9 mouse cellular contexts compared by ENCODE assay signal in the genomic region with DNA sequence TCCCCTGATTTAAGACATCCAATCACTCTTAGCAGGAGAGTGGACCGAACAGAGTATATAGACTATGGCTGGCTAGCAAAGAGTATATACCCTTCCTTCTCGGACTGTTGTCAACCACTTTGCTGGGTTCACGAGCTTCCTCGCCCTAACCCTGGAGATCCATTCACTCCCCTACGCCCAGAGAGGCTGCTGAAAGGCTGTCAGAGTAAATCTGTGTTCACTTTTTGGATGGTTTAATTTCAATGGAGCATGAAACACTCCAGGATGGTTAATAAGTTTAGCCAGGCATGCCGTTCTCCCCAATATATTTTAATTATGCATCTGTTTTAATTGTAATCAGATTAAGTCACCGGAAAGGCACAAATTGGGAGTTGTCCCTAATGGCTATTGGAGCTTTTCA. TPM values are rescaled to one million over a fixed set of nuclear protein-coding genes. Genes with fewer than 3 reads are reported as not detected.
A peak's percentile ranks its signal among the peaks of the same experiment; 100 is the strongest.
DNase-seq lines count a peak whose midpoint lies in the region; ATAC-seq and TF ChIP-seq lines count a peak whose summit lies in the region.
"Had no signal": no experiment of that assay in that cellular context is flagged by ENCODE, and none has a peak within 500 bp of the region (broad histone marks: within the 10 kb centered on the region; RNA-seq: fewer than 3 reads in every experiment).

No protein-coding gene starts in this region.

- H3K36me3 ChIP-seq in kidney, postnatal 0 days (ENCODE audit: insufficient read depth, low read length) = no peaks in the 10 kb centered on the region
- H3K36me3 ChIP-seq in forebrain, embryonic 13.5 days (ENCODE audit: poor library complexity, severe bottlenecking) = no peaks in the 10 kb centered on the region
- no peaks in the 10 kb centered on the region for H3K36me3 ChIP-seq in limb, embryonic 11.5 days (ENCODE audit: control insufficient read depth, insufficient read depth, low read length)
- no peaks in the 10 kb centered on the region for H3K36me3 ChIP-seq in neural tube, embryonic 15.5 days
- H3K36me3 ChIP-seq in thymus, adult 2 months (ENCODE audit: control insufficient read depth, insufficient read depth, low read length) = no peaks in the 10 kb centered on the region

- TF ChIP-seq CTCF in kidney, postnatal 0 days (IDR thresholded peaks at IDR 0.05; ENCODE audit: low read depth) = no peak
- no peak for TF ChIP-seq CTCF in thymus, adult 2 months (IDR thresholded peaks at IDR 0.05; ENCODE audit: borderline replicate concordance, control insufficient read depth, extremely low read depth, insufficient read depth, low read length, poor library complexity)

- H3K4me2 ChIP-seq in kidney, postnatal 0 days (ENCODE audit: low read length) = peak overlapping the region; percentile 81
- H3K4me2 ChIP-seq in forebrain, embryonic 13.5 days = peak overlapping the region; percentile 89
- peak overlapping the region; percentile 78 for H3K4me2 ChIP-seq in limb, embryonic 11.5 days (ENCODE audit: low read depth, severe bottlenecking)
- peak overlapping the region; percentile 84 for H3K4me2 ChIP-seq in neural tube, embryonic 15.5 days

- H3K9me3 ChIP-seq in kidney, postnatal 0 days (replicated peaks; ENCODE audit: low read length) = no peaks in the 10 kb centered on the region
- no peaks in the 10 kb centered on the region for H3K9me3 ChIP-seq in forebrain, embryonic 13.5 days (replicated peaks)
- H3K9me3 ChIP-seq in limb, embryonic 11.5 days (ENCODE audit: control insufficient read depth, low read length) = no peaks in the 10 kb centered on the region
- no peaks in the 10 kb centered on the region for H3K9me3 ChIP-seq in neural tube, embryonic 15.5 days (replicated peaks)

- H3K27ac ChIP-seq in kidney, postnatal 0 days = no peak overlapping the region
- no peak overlapping the region for H3K27ac ChIP-seq in forebrain, embryonic 13.5 days
- no peak overlapping the region for H3K27ac ChIP-seq in limb, embryonic 11.5 days (replicated peaks; ENCODE audit: low read depth, low read length)
- no peak overlapping the region for H3K27ac ChIP-seq in neural tube, embryonic 15.5 days (replicated peaks)
- H3K27ac ChIP-seq in thymus, adult 2 months (ENCODE audit: control insufficient read depth, insufficient read depth, low read length) = no peak overlapping the region

- 24% methylated on average over 7 of the region's 7 CpGs for WGBS in kidney, postnatal 0 days
- 13% methylated on average over 7 of the region's 7 CpGs for WGBS in forebrain, embryonic 13.5 days
- WGBS in limb, embryonic 11.5 days = 59% methylated on average over 7 of the region's 7 CpGs
- WGBS in neural tube, embryonic 15.5 days = 24% methylated on average over 7 of the region's 7 CpGs
- 92% methylated on average over 7 of the region's 7 CpGs for WGBS in thymus, adult 2 months

- no peak for ATAC-seq in kidney, postnatal 0 days (replicated peaks; ENCODE audit: low FRiP score, low read depth)
- no peak for ATAC-seq in forebrain, embryonic 13.5 days
- ATAC-seq in limb, embryonic 11.5 days (ENCODE audit: insufficient number of reproducible peaks, low FRiP score, low TSS enrichment, low read depth) = no peak
- no peak for ATAC-seq in neural tube, embryonic 15.5 days (ENCODE audit: low FRiP score)
- ATAC-seq: Patski had no signal

- no peak for TF ChIP-seq POLR2A in thymus, adult 2 months (IDR thresholded peaks at IDR 0.05; ENCODE audit: control insufficient read depth, extremely low read depth, insufficient read depth, low read length, poor library complexity)

- H3K4me3 ChIP-seq in kidney, postnatal 0 days (replicated peaks; ENCODE audit: low read depth, low read length) = peak overlapping the region; percentile 63
- H3K4me3 ChIP-seq in forebrain, embryonic 13.5 days = peak overlapping the region; percentile 62
- H3K4me3 ChIP-seq in limb, embryonic 11.5 days (ENCODE audit: low read depth, low read length) = peak overlapping the region; percentile 81
- H3K4me3 ChIP-seq in neural tube, embryonic 15.5 days (replicated peaks) = peak overlapping the region; percentile 78
- no peak overlapping the region for H3K4me3 ChIP-seq in thymus, adult 2 months (ENCODE audit: control insufficient read depth, insufficient read depth, low read length)

- DNase-seq in kidney, postnatal 0 days (ENCODE audit: low spot score) = no peak
- DNase-seq in kidney, adult 9 months = no peak
- no peak for DNase-seq in limb, embryonic 11.5 days (ENCODE audit: low spot score)
- no peak for DNase-seq in urinary bladder, postnatal 14 days (ENCODE audit: low spot score)
- no peak for DNase-seq in MN1 (ENCODE audit: low spot score)
- DNase-seq in thymus, adult 2 months = no peak

- H3K4me1 ChIP-seq in kidney, postnatal 0 days (replicated peaks; ENCODE audit: insufficient read depth, low read length) = no peaks in the 10 kb centered on the region
- H3K4me1 ChIP-seq in forebrain, embryonic 13.5 days = peaks cover 19% of the 10 kb centered on the region
- peaks cover 1% of the 10 kb centered on the region; the same call in 1 of the 2 replicates for H3K4me1 ChIP-seq in limb, embryonic 11.5 days (ENCODE audit: control insufficient read depth, insufficient read depth, low read length)
- peaks cover 33% of the 10 kb centered on the region for H3K4me1 ChIP-seq in neural tube, embryonic 15.5 days
- peaks cover 11% of the 10 kb centered on the region for H3K4me1 ChIP-seq in thymus, adult 2 months (replicated peaks; ENCODE audit: control insufficient read depth, insufficient read depth, low read length)

- no peak overlapping the region for H3K9ac ChIP-seq in kidney, postnatal 0 days (ENCODE audit: low read depth, low read length)
- H3K9ac ChIP-seq in forebrain, embryonic 13.5 days = 0 out of 2 replicates have a peak overlapping the region, but pooled peaks have one; percentile 50
- peak overlapping the region; percentile 44; the same call in 1 of the 2 replicates for H3K9ac ChIP-seq in limb, embryonic 11.5 days (ENCODE audit: low read length)
- peak overlapping the region; percentile 23; the same call in 1 of the 2 replicates for H3K9ac ChIP-seq in neural tube, embryonic 15.5 days (replicated peaks)

- H3K27me3 ChIP-seq in kidney, postnatal 0 days (ENCODE audit: insufficient read depth, low read length) = no peaks in the 10 kb centered on the region
- peaks cover 28% of the 10 kb centered on the region for H3K27me3 ChIP-seq in forebrain, embryonic 13.5 days
- H3K27me3 ChIP-seq in limb, embryonic 11.5 days (ENCODE audit: control insufficient read depth, insufficient read depth, low read length) = no peaks in the 10 kb centered on the region
- H3K27me3 ChIP-seq in neural tube, embryonic 15.5 days (replicated peaks) = no peaks in the 10 kb centered on the region
- H3K27me3 ChIP-seq in thymus, adult 2 months (ENCODE audit: control insufficient read depth, insufficient read depth, low read length) = no peaks in the 10 kb centered on the region
- H3K27me3 ChIP-seq: Patski had no signal

RNA-seq across cellular contexts. Expression of gene Tmtc2, which starts 1.9 kb away (rescaled TPM):
- polyA plus RNA-seq in kidney, postnatal 0 days (2015; fragmentation: Nextera tagmentation; extraction: Ambion mirVana) = 4.5 and 5.2 TPM in 2 replicates
- polyA plus RNA-seq in forebrain, embryonic 13.5 days (2015; fragmentation: Nextera tagmentation; extraction: Ambion mirVana) = 5.7 and 6.9 TPM in 2 replicates
- polyA plus RNA-seq in limb, embryonic 11.5 days (2014; fragmentation: Nextera tagmentation; extraction: Ambion mirVana) = 7.4 and 7.8 TPM in 2 replicates
- polyA plus RNA-seq in neural tube, embryonic 15.5 days (2015; fragmentation: Nextera tagmentation; extraction: Ambion mirVana) = 7.3 and 7.8 TPM in 2 replicates
- polyA plus RNA-seq in thymus, adult 2 months (2012; rRNA removed) = 1.1 and 1.4 TPM in 2 replicates
